Mouse (Mus musculus) spleen, embryonic (tissue): ENCODE measurements around the gene Pxdc1.

Experiments
- CTCF ChIA-PET: fragments of 350-600 bp; sonication (Branson Sonifier 250); formaldehyde crosslinking; loops from one replicate; lab custom pipeline; 2022; lab: Charles Lee

Pxdc1 gene

GRCm38 (mm10) chr13:34653391-34653790 lies at the start of gene Pxdc1:
Gene Pxdc1 (minus strand): TSS chr13:34653486.
- CTCF ChIA-PET, result interaction anchor here (0.6 to 1.0 kb wide), 5 partner anchors 31 to 1141 kb away, joined by 3 read pairs; no protein-coding TSS in a partner anchor

DNA sequence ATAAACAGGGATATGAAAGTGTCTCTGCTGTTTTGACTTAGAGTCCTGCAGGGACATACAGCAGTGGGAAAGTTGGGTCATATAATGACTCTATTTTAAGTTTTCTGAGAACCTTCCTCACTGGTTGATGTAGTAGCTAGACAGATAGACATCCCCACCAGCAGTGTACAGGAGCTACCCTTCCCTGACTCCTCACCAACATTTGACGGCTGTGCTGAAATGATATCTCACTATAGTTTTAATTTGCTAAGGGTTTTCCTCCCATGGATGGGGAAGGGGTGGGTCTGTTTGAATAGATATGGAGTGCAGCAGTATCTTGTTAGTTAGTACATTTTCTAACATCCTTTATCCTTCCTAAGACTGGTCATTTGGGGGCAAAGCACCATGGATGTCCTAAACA lies 47.3 kb upstream of the Pxdc1 start:
- CTCF ChIA-PET, result no interaction called here

GRCm38 (mm10) chr13:34700091-34700490 lies 46.8 kb upstream of the Pxdc1 start:
- CTCF ChIA-PET, result no interaction called here

DNA sequence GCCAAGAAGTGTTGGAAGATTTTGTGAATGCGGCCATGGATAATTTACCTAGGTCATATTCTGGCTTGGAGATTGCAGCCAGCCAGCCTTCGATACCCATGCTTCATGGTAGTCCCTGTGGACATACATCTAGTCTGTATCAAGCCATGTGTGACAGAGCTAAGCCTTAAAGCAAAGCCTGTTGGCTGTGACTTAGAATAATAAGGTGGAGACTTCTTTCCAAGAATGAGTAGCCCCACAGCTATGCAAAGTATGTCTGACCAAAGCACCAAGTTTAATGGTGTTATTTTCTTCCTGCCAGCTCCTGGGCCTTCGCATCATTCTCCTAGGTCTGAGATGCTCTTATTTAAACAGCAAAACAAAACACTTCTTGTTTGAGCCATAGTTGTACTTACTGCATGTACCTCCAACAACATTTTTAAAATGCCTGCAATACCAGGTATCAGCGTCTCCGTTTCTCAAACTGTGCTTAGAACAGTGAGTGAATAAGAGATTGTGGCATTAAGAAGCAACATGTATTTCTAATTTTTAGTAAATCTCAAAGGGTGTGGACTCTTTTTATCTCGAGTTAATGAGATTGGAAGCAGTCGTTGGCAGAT lies 43.5 kb upstream of the Pxdc1 start:
- CTCF ChIA-PET, result no interaction called here

- CTCF ChIA-PET, result no interaction called here
Observed at GRCm38 (mm10) chr13:34693111-34693510, 39.8 kb upstream of the Pxdc1 start.

- CTCF ChIA-PET, result interaction anchor here (0.8 kb wide), 1 partner anchor 18 kb away, joined by 8 read pairs; no protein-coding TSS in a partner anchor
Observed at GRCm38 (mm10) chr13:34691049-34691448, 37.8 kb upstream of the Pxdc1 start.

GRCm38 (mm10) chr13:34685008-34685765 lies 31.9 kb upstream of the Pxdc1 start:
- CTCF ChIA-PET, result interaction anchor here (0.6 to 1.1 kb wide), 3 partner anchors 16 to 32 kb away, joined by 3 to 11 read pairs (median 8); no protein-coding TSS in a partner anchor

DNA sequence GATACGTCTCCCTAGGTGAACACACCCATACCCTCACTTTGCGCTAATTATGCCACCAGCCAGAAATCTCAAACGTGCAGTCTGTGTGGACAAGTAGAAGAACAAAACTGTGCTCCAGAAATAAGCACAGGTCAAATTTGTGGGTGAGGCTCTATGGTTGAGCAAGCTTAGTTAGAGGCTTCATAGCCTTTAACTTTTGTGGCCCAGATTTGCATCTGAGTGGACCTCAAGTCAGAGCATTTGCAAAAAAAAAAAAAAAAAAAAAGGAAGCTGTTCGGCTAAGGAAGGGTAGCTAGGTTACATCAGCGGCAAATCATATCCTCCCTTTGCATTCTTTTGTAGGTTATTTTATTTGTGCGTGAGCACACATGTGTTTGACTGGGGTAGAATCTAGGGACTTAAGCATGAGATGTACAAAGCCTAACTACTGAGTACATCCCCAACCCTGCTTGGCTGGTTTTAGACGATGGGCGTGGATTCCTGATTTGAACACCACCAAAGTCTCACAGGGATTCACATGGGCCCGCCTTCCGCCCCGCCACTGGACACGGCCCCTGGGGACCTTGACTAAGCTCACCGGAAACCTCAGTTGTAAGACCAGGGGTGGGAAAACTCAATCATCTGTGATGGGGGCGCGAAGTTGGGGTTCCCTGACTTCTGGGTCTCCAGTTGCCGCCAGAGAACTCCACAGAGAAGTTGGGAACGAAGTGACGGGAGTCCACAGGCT lies 30.6 kb upstream of the Pxdc1 start:
- CTCF ChIA-PET, result interaction anchor here (0.6 to 1.1 kb wide), 3 partner anchors 15 to 52 kb away, joined by 3 to 11 read pairs (median 6); no protein-coding TSS in a partner anchor

DNA sequence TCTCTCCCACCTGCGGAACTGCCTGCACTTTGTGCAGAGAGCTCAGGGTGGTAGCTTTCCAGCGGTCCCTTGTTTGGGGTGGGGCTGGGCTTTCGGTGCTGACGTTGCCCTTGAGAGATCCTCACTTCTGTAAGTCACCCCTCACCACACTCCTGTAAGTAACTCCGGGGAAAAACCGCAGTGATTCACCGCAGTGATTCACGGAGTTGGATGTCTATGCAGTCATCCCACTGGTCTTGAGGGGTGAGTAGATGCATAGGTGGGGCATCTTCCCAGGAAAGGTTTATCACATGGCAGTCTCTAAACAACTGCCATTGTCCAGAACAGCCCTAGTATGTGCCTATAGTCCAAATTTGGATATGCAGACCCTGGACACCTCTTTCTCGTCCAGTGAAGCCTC lies 30.0 kb upstream of the Pxdc1 start:
- CTCF ChIA-PET, result interaction anchor here (0.6 kb wide), 1 partner anchor 53 kb away, joined by 6 read pairs; no protein-coding TSS in a partner anchor

- CTCF ChIA-PET, result no interaction called here
Observed at GRCm38 (mm10) chr13:34676507-34676906, 23.2 kb upstream of the Pxdc1 start.

GRCm38 (mm10) chr13:34675847-34676383 lies 22.6 kb upstream of the Pxdc1 start:
- CTCF ChIA-PET, result no interaction called here

- CTCF ChIA-PET, result no interaction called here
Observed at GRCm38 (mm10) chr13:34673354-34673753, 20.1 kb upstream of the Pxdc1 start.

- CTCF ChIA-PET, result interaction anchor here (0.8 to 2.0 kb wide), 2 partner anchors 15 to 217 kb away, joined by 5 to 18 read pairs; no protein-coding TSS in a partner anchor
Observed at GRCm38 (mm10) chr13:34669919-34670865, 16.9 kb upstream of the Pxdc1 start.

GRCm38 (mm10) chr13:34667197-34667596 lies 13.9 kb upstream of the Pxdc1 start:
- CTCF ChIA-PET, result interaction anchor here (0.7 to 0.9 kb wide), 2 partner anchors 18 to 19 kb away, joined by 5 to 8 read pairs; no protein-coding TSS in a partner anchor

GRCm38 (mm10) chr13:34665074-34665473 lies 11.8 kb upstream of the Pxdc1 start:
- CTCF ChIA-PET, result interaction anchor here (1.2 kb wide), 1 partner anchor 9 kb away, joined by 4 read pairs; no protein-coding TSS in a partner anchor

- CTCF ChIA-PET, result interaction anchor here (1.2 kb wide), 1 partner anchor 7 kb away, joined by 4 read pairs; no protein-coding TSS in a partner anchor
Observed at GRCm38 (mm10) chr13:34663762-34664161, 10.5 kb upstream of the Pxdc1 start.

DNA sequence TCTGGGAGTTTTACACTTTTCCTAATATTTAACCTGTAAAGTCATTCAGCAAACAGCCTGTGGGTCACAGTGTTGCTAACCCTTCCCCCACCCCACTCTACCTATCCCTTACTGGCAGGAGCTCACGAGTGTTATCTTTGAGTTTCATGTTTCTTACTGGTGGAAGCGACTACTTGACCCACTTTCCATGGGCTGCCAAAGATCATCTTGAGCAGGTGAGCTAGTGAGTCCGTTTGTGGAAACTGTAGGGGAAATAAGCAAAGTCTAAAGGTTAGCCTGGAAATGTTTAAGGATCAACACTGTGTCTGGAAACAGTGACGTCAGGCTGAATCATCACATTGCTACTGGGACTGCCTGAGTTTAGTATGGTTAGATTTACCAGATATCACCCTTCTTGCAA lies 6.2 kb upstream of the Pxdc1 start:
- CTCF ChIA-PET, result no interaction called here

- CTCF ChIA-PET, result interaction anchor here (0.9 to 1.9 kb wide), 3 partner anchors 8 to 48 kb away, joined by 4 to 5 read pairs (median 4); no protein-coding TSS in a partner anchor
Observed at GRCm38 (mm10) chr13:34656351-34656750, 3.1 kb upstream of the Pxdc1 start.

DNA sequence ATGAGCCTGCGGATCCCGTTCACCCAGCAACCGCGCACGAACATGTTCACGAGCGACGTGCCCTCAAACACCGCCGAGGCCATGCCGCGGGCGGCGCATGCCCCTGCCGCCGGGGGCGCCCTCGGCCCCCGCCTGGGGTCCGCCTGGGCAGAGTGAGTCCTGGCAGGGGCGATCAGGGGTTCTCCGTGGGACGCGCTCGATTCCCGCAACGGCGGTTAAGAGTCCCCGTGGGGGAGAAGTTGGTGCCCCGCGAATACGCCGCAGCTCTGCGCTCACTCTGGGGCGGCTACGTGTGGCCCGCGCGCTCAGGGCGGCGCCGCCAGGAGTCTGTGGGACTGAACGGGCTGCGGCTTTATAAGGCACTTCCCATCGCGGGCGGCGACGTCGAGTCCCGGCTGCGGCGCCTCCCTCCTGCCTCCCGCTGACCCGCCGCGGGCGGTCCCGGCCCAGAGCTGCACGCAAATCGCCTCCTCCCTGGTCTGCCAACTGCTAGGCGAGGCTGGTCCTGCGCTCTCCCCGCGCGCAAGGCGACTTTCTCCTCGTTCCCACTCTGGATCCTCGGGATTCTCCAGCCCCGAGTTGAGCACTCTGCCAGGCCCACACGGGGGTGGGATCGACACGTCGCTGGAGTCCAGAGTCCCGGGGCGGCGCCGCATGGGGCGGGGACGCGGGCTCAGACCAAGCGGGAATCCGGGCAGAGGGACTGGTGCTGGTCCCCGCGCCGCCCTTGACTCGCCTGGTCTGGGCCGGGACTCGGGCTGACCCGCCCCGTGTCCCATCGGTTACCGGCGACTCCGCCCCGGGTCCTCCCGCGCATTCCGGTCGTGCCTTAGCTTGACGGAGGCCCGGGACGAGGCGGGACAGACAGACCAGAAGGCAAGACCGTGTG lies 689 bp downstream of the Pxdc1 start:
- CTCF ChIA-PET, result interaction anchor here (0.6 to 1.5 kb wide), 5 partner anchors 32 to 1089 kb away, joined by 3 read pairs; no protein-coding TSS in a partner anchor
